Mouse (Mus musculus): ENCODE data around the gene Gm14085. TPM values are rescaled to one million over a fixed set of nuclear protein-coding genes. Genes with fewer than 3 reads are reported as not detected.

The Gm14085 gene
- total RNA-seq, 2 experiments from 2014 or later: 0.10 TPM; not detected in 1

DNA sequence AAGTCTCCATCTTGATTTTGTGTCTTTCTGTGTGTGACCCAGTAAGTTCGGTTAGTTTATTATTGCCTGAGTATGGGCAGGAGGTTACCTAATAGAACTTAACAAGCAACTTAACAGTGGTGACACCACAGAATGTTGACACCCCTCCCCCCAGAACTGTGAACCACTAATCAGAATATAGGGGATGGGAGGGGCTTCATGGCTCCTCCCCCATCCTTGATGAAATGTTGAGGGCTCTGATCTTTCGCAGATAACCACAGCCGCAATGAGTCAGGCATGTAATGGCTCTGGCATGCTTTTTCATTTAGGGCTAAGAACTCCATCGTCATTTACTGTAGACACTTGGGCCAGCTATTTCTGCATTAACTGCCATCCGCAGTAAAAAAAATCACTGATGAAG is 76.5 kb downstream of the Gm14085 start:
- DNase-seq: no peak

GRCm38 (mm10) chr2:122562251-122562650 is 77.5 kb downstream of the Gm14085 start:
- no peak for DNase-seq

- DNase-seq: peak; percentile 70 to 82
Observed at GRCm38 (mm10) chr2:122569439-122569838, 84.7 kb downstream of the Gm14085 start.

DNA sequence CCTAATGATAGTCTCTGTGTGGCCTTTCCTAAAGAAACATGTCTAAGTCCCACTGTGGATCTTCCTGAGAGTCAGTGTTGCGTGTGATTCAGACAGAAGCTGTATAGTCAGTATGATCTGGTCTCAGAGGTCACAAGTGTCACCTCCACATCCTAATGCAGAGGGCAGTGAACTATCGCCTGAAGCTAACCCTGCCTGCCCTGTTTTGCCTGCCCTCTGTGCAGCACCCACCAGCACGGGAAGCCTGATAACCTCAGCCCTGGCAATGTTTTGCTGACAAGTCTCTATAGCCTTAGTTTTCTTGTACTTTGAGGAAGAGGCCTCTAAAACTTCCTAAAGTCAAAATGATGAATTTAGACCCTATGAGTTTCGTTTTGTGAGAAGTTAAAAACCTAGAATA is 85.7 kb downstream of the Gm14085 start:
- DNase-seq: no peak

DNA sequence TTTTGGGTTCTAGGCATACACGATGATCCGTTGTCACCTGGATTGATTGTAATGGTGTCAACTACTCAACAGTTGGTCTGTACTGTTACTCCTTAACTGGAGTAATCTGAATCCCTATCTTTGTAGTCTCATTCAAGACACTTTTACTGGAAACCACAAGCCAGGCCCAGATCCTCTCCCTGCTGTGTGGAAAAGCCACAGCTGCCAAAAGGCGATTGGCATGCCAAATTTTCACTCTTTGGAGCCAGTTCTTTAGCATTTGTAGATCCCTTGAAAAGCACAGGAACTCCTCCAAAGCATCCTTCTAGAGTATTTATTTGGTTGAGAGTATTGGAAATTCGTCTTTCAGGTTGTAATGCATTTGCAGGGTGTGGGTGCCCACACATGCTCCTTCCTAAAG is 86.6 kb downstream of the Gm14085 start:
- DNase-seq: no peak

GRCm38 (mm10) chr2:122572438-122572837 is 87.7 kb downstream of the Gm14085 start:
- no peak for DNase-seq

DNA sequence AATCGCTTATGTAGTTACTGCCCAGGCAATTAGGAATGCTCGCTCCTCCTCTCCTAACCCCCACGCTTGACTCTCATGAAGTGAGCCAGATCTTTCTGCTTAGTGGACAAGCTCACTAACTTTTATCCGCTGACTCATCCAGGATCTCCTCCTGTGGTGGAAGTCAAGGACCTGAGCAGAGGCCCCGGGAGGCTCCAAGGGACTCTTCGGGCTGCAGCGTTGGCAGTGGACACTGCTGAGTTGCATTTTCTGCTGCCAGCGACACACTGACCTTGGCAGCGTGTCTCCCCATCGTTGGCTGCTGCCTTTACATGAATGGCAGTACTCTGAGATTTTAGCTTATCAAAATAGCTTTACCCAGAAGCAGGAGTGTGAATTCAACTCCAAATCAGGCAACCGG is 90.7 kb downstream of the Gm14085 start:
- DNase-seq: peak; percentile 84 to 85

- peak; percentile 10 to 22 for DNase-seq
Observed at GRCm38 (mm10) chr2:122576295-122576694, 91.6 kb downstream of the Gm14085 start.

DNA sequence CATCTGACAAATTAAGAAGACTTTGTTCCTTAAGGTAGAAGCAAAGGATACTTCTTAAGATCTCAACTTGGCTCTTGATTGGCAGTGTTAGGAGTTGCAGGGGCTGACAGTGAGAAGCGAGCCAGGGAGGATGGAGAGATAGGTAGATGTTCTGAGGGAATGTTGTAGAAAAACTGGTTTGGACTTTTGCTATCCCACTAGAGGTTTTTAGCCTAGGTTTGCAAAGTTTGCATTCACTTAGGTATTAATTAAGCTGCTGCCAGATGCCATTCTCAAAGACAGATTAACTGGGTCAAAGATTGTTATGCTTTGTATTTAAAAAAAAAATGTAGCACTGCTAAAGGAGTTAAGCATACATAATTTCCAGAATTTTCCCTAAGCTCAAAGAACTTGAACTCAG is 92.6 kb downstream of the Gm14085 start:
- DNase-seq: no peak

Other genes with a start within 250 kb of the Gm14085 start
- under 1 TPM in 1 of 2 experiments, not detected in 1; 0.13 TPM for gene Duox2, start 186.5 kb upstream of the Gm14085 start, total RNA-seq (2021)
- gene Duoxa2, start 186.0 kb upstream of the Gm14085 start, total RNA-seq (2021): not detected
- not detected for gene Duoxa1, start 171.2 kb upstream of the Gm14085 start, total RNA-seq (2021)
- gene Duox1, start 169.3 kb upstream of the Gm14085 start, total RNA-seq (2021): under 1 TPM; 0.10 to 0.13 TPM
- 1 to 10 TPM; 9.3 to 9.4 TPM for gene Shf, start 115.8 kb upstream of the Gm14085 start, total RNA-seq (2021)
- gene Slc28a2, start 58.5 kb upstream of the Gm14085 start, total RNA-seq (2021): 1 to 10 TPM; 3.0 to 3.5 TPM
- 1 to 10 TPM; 4.9 to 5.5 TPM for gene Gatm, start 126.4 kb downstream of the Gm14085 start, total RNA-seq (2021)
- 1 to 10 TPM in 1 of 2 experiments, under 1 TPM in 1; 0.72 to 1.8 TPM for gene AA467197, start 152.0 kb downstream of the Gm14085 start, total RNA-seq (2021)
- gene Slc30a4, start 217.7 kb downstream of the Gm14085 start, total RNA-seq (2021): 10 to 100 TPM; 29.4 to 37.7 TPM

Data from adrenal gland, postnatal 36 days (tissue).